Mouse (Mus musculus): ENCODE results near the gene 2210017I01Rik.

2210017I01Rik gene

GRCm38 (mm10) chr3:92607392-92607791, at the start of gene 2210017I01Rik:
2210017I01Rik (minus strand) TSS chr3:92607492.
- DNase-seq (ENCODE audit: low spot score), result no peak

DNA sequence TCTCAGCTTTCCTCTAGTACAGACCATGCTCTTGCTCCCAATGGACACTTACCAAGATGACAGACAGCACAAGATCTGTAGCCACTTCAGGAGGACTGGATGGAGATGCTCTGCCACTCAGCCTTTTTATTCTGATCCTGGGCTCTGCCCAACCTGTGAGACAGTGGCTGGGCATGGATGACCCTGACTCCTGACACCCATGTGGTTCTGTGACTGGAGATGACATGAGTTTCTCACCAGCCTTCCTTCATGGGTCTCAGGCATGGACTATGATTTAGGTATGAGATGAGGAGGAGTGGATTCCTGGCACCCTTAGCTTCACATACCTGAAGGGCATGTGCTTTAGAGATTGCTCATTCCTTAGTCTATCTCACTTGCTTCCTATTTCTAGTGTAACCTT, 49.5 kb upstream of the 2210017I01Rik start, which contains the start of gene Lce1b:
TSS of gene Lce1b (minus strand) at position 101 of the 400 bp plus-strand sequence.
- DNase-seq (ENCODE audit: low spot score), result no peak

DNA sequence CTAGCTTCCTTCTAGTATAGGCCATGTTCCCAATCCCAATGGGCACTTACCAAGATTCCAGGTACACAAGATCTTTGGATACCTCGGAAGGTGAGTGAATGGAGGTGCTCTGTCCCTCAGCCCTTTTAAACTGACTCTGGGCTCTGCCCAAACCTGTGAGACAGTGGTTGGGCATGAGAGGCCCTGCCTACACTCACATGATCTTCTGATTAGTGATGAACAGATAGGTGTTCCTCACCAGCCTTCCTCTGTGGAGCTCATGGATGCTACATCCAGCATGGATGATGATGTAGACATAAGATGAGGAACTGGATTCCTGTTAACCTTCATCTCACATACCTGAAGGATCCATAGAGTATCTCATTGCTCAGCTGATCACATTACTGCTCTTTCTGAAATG, 40.9 kb upstream of the 2210017I01Rik start, which contains the start of gene Lce1a1:
TSS of gene Lce1a1 (minus strand) at position 101 of the 400 bp plus-strand sequence.
- DNase-seq (ENCODE audit: low spot score), result no peak

- no peak for DNase-seq (ENCODE audit: low spot score)
These were observed 32.6 kb upstream of the 2210017I01Rik start for GRCm38 (mm10) chr3:92639854-92640253.

- DNase-seq (ENCODE audit: low spot score), result no peak
These were observed 31.3 kb upstream of the 2210017I01Rik start for GRCm38 (mm10) chr3:92638653-92638991.

- DNase-seq (ENCODE audit: low spot score), result no peak
These were observed 30.7 kb upstream of the 2210017I01Rik start for GRCm38 (mm10) chr3:92637745-92638652.

DNA sequence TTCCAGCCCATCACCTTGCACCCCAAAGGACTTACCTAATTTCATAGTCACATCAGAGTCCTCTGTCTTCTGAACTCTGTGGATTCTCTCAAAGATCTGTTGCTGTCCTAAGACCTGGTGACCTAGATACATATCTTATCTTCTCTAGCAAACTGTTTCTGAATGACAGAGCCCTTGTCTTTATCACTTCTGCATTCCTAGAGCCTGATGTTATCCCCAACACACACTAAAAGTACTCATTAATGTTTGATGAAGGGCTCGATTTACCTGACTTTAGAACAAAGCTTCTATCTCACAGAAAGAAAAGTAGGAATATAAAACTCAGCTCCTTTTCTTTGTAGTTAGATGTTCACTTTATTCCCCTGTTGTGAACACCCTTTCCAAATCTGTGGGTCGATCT, 14.3 kb upstream of the 2210017I01Rik start, which contains the start of gene Lce6a:
TSS of gene Lce6a (minus strand) at position 101 of the 400 bp plus-strand sequence.
- no peak for DNase-seq (ENCODE audit: low spot score)

- DNase-seq (ENCODE audit: low spot score), result no peak
These were observed 2.5 kb upstream of the 2210017I01Rik start for GRCm38 (mm10) chr3:92609804-92610203.

GRCm38 (mm10) chr3:92602169-92602568, 5.1 kb downstream of the 2210017I01Rik start:
- DNase-seq (ENCODE audit: low spot score), result peak; percentile 51

- DNase-seq (ENCODE audit: low spot score), result peak; percentile 13
These were observed 6.8 kb downstream of the 2210017I01Rik start for GRCm38 (mm10) chr3:92600456-92600855.

GRCm38 (mm10) chr3:92599973-92600372, 7.3 kb downstream of the 2210017I01Rik start:
- no peak for DNase-seq (ENCODE audit: low spot score)

DNA sequence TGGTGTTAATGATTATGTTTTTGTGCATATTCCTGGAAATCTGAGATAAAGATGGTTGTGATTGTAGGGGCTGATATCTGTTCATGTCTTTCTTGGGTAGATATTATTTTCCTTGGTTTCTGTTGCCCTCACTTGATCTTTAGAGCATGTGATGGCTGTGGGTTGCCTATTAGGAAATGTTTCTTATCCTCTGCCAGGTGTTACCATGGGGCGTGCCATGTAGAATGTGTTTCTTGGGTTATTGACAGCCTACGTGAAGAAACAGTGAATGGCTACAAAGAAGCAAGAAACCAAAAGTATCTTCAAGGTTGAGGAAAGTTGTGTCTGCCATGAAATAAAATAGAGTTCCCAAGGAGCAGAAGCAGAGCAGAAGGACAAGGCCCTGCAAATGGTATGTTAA, 8.9 kb downstream of the 2210017I01Rik start:
- no peak for DNase-seq (ENCODE audit: low spot score)

DNA sequence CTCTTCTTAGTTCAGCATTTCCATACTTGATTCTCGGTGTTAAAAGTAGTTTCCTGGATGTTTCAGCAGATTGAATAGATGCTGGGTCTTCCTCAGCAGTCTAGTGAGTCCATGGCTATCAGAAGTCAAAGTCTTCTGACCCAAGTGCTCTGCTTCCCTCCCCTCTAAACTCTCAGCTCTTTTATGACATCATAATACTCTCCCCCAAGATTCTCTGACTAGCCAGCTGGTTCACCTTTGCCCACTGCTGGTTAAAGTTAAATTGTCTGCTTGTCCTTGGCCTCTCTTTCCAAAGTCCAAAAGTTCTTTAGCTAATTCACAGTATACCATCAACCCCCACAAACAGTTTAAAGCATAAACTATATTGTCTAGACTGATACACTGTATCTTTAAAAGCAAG, 18.4 kb downstream of the 2210017I01Rik start, which contains the start of gene Smcp:
TSS of gene Smcp (minus strand) at position 140 of the 400 bp plus-strand sequence.
- DNase-seq (ENCODE audit: low spot score), result no peak

- no peak for DNase-seq (ENCODE audit: low spot score)
These were observed 20.1 kb downstream of the 2210017I01Rik start for GRCm38 (mm10) chr3:92587190-92587589.

- DNase-seq (ENCODE audit: low spot score), result no peak
These were observed 22.2 kb downstream of the 2210017I01Rik start for GRCm38 (mm10) chr3:92585055-92585454.

- no peak for DNase-seq (ENCODE audit: low spot score)
These were observed 24.0 kb downstream of the 2210017I01Rik start for GRCm38 (mm10) chr3:92583164-92583826.

- DNase-seq (ENCODE audit: low spot score), result no peak
These were observed 27.8 kb downstream of the 2210017I01Rik start for GRCm38 (mm10) chr3:92579508-92579907.

GRCm38 (mm10) chr3:92578652-92579413, 28.5 kb downstream of the 2210017I01Rik start:
- no peak for DNase-seq (ENCODE audit: low spot score)

GRCm38 (mm10) chr3:92573449-92574041, 33.7 kb downstream of the 2210017I01Rik start, which contains the start of gene Ivl:
Ivl (minus strand) TSS chr3:92573735.
- no peak for DNase-seq (ENCODE audit: low spot score)

DNA sequence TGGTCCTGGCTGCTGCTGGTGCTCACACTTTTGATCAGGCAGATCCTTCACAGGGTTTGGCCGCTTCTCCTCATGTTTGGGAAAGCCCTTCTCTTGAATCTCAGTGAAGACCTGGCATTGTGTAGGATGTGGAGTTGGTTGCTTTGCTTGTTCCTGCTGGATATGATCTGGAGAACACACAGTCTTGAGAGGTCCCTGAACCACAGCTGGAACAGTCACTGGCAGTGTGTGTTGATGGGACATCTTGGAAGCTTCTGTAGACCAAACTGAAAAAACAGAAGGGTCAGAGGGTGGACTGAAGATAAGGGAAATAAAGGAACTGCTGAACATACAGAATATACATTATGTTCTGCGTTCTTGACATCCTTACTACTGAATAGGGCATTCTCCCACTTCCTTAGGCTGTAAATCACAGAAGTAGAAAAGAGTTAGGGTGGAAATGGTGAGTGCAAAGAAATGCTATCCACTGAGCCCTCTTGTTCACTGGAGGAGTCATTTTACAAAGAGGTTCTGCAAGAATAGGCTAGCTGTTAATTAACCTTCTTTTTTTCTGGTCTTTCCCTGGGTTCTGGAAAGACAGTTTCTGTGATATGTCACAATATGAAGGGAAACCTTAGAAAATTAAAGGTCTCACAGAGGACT, 34.7 kb downstream of the 2210017I01Rik start:
- no peak for DNase-seq (ENCODE audit: low spot score)

- DNase-seq (ENCODE audit: low spot score), result no peak
These were observed 38.5 kb downstream of the 2210017I01Rik start for GRCm38 (mm10) chr3:92568752-92569151.

All from embryo, embryonic 10 days (tissue).